ENCODE assay signal across 25 mouse cellular contexts in genomic region chr10:84080236-84080635, GRCm38 (mm10).
A peak's percentile ranks its signal among the peaks of the same experiment; 100 is the strongest.
DNase-seq lines count a peak whose midpoint lies in the region; ATAC-seq and TF ChIP-seq lines count a peak whose summit lies in the region.
"Had no signal": no experiment of that assay in that cellular context is flagged by ENCODE, and none has a peak within 500 bp of the region (broad histone marks: within the 10 kb centered on the region; RNA-seq: fewer than 3 reads in every experiment).

No protein-coding gene starts in this region.

- 37% methylated on average over 6 of the region's 6 CpGs for WGBS in embryonic facial prominence, embryonic 14.5 days
- WGBS in embryonic facial prominence, embryonic 10.5 days, result 85% methylated on average over 6 of the region's 6 CpGs
- 64% methylated on average over 6 of the region's 6 CpGs for WGBS in heart, embryonic 13.5 days

- H3K36me3 ChIP-seq in embryonic facial prominence, embryonic 14.5 days (ENCODE audit: control insufficient read depth, insufficient read depth, low read length), result no peaks in the 10 kb centered on the region
- no peaks in the 10 kb centered on the region for H3K36me3 ChIP-seq in embryonic facial prominence, embryonic 10.5 days (replicated peaks)
- H3K36me3 ChIP-seq in heart, embryonic 13.5 days, result no peaks in the 10 kb centered on the region; the same call in 1 of the 2 replicates
- H3K36me3 ChIP-seq: embryonic facial prominence, embryonic 12.5 days; embryonic facial prominence, embryonic 15.5 days; forebrain, embryonic 15.5 days; G1E had no signal

- no peak for TF ChIP-seq CTCF in embryonic fibroblast, embryonic 13.5 days (IDR thresholded peaks at IDR 0.05; ENCODE audit: borderline replicate concordance, insufficient read depth, low read length)

- H3K4me3 ChIP-seq in embryonic facial prominence, embryonic 14.5 days (ENCODE audit: low read depth, low read length), result no peak overlapping the region
- H3K4me3 ChIP-seq in embryonic facial prominence, embryonic 10.5 days, result no peak overlapping the region
- H3K4me3 ChIP-seq in heart, embryonic 13.5 days, result no peak overlapping the region
- no peak overlapping the region for H3K4me3 ChIP-seq in embryonic fibroblast, embryonic 13.5 days (ENCODE audit: insufficient read depth, low read length)
- H3K4me3 ChIP-seq: embryonic facial prominence, embryonic 12.5 days; embryonic facial prominence, embryonic 15.5 days; forebrain, embryonic 13.5 days; forebrain, embryonic 15.5 days had no signal

- H3K9me3 ChIP-seq in embryonic facial prominence, embryonic 14.5 days (ENCODE audit: control insufficient read depth, low read length), result peaks cover 9% of the 10 kb centered on the region
- peaks cover 6% of the 10 kb centered on the region for H3K9me3 ChIP-seq in embryonic facial prominence, embryonic 10.5 days
- peaks cover 11% of the 10 kb centered on the region for H3K9me3 ChIP-seq in heart, embryonic 13.5 days
- H3K9me3 ChIP-seq: embryonic facial prominence, embryonic 12.5 days; forebrain, embryonic 13.5 days had no signal

- no peak for TF ChIP-seq POLR2A in embryonic fibroblast, embryonic 13.5 days (IDR thresholded peaks at IDR 0.05; ENCODE audit: low read depth, low read length)

- peak; percentile 52 for ATAC-seq in embryonic facial prominence, embryonic 14.5 days (ENCODE audit: low read depth)
- no peak for ATAC-seq in heart, embryonic 13.5 days (ENCODE audit: extremely low read depth, insufficient number of reproducible peaks, low FRiP score, low TSS enrichment)
- ATAC-seq: activated CD4-positive, CD25-positive, alpha-beta regulatory T cell, adult 4 months; CD4-positive, CD25-positive, alpha-beta regulatory T cell, adult 4 months; forebrain, embryonic 13.5 days; forebrain, embryonic 15.5 days; forebrain, postnatal 0 days had no signal

- peak; percentile 70 for DNase-seq in embryonic facial prominence, embryonic 14.5 days (ENCODE audit: low spot score)
- DNase-seq in embryonic facial prominence, embryonic 10.5 days (ENCODE audit: low spot score), result no peak
- DNase-seq in heart, postnatal 10 days, result no peak
- no peak for DNase-seq in left cerebral cortex, postnatal 36 days (ENCODE audit: low spot score in 2 of 2)
- DNase-seq: adrenal gland, adult 8-10 months; adrenal gland, postnatal 14 days; B cell, adult 2 months; cerebellum, adult 11 months; cerebellum, adult 18-20 months; cerebellum, adult 8-10 months; cerebellum, adult 9-11 months; cerebellum, postnatal 14 days; cerebellum, postnatal 36 days; embryo, embryonic 11 days; forebrain, postnatal 0 days had no signal

- no peaks in the 10 kb centered on the region for H3K27me3 ChIP-seq in embryonic facial prominence, embryonic 14.5 days (replicated peaks; ENCODE audit: control insufficient read depth, insufficient read depth, low read length)
- H3K27me3 ChIP-seq in embryonic facial prominence, embryonic 10.5 days (replicated peaks; ENCODE audit: low read depth, poor library complexity, severe bottlenecking), result no peaks in the 10 kb centered on the region
- no peaks in the 10 kb centered on the region for H3K27me3 ChIP-seq in heart, embryonic 13.5 days (replicated peaks)
- H3K27me3 ChIP-seq: CH12.LX; embryonic facial prominence, embryonic 12.5 days; embryonic facial prominence, embryonic 15.5 days; forebrain, embryonic 13.5 days; forebrain, embryonic 15.5 days had no signal

- intact Hi-C loops in heart, postnatal 10 days (cut with DNase I), result no loop called here
- intact Hi-C loops in left cerebral cortex, postnatal 36 days (cut with DNase I), result loop anchor here (10.0 kb wide), 1 partner anchor 275 kb away; no protein-coding TSS in a partner anchor

- H3K9ac ChIP-seq in embryonic facial prominence, embryonic 14.5 days (ENCODE audit: low read depth, low read length), result no peak overlapping the region
- H3K9ac ChIP-seq in heart, embryonic 13.5 days, result no peak overlapping the region
- H3K9ac ChIP-seq: embryonic facial prominence, embryonic 12.5 days; embryonic facial prominence, embryonic 15.5 days; forebrain, embryonic 13.5 days; forebrain, embryonic 15.5 days; forebrain, postnatal 0 days had no signal

- no peak overlapping the region for H3K27ac ChIP-seq in embryonic facial prominence, embryonic 14.5 days (replicated peaks; ENCODE audit: low read depth, low read length)
- H3K27ac ChIP-seq in embryonic facial prominence, embryonic 10.5 days (replicated peaks), result no peak overlapping the region
- H3K27ac ChIP-seq in heart, embryonic 13.5 days (replicated peaks), result 0 out of 2 replicates have a peak overlapping the region, but pooled peaks have one; percentile 39
- peak overlapping the region; percentile 100 for H3K27ac ChIP-seq in embryonic fibroblast, embryonic 13.5 days (ENCODE audit: insufficient read depth, low read length)
- H3K27ac ChIP-seq: embryonic facial prominence, embryonic 15.5 days; forebrain, embryonic 13.5 days; forebrain, embryonic 15.5 days had no signal

- H3K4me1 ChIP-seq in embryonic facial prominence, embryonic 14.5 days (ENCODE audit: control insufficient read depth, insufficient read depth, low read length), result peaks cover 12% of the 10 kb centered on the region
- peaks cover 32% of the 10 kb centered on the region for H3K4me1 ChIP-seq in embryonic facial prominence, embryonic 10.5 days
- H3K4me1 ChIP-seq in heart, embryonic 13.5 days, result peaks cover 32% of the 10 kb centered on the region
- peaks cover 21% of the 10 kb centered on the region for H3K4me1 ChIP-seq in embryonic fibroblast, embryonic 13.5 days (ENCODE audit: control insufficient read depth, insufficient read depth, low read length)
- H3K4me1 ChIP-seq: forebrain, embryonic 13.5 days; forebrain, embryonic 15.5 days had no signal

- H3K4me2 ChIP-seq in embryonic facial prominence, embryonic 14.5 days (ENCODE audit: low read depth, low read length), result no peak overlapping the region
- H3K4me2 ChIP-seq in heart, embryonic 13.5 days, result no peak overlapping the region
- H3K4me2 ChIP-seq: embryonic facial prominence, embryonic 12.5 days; embryonic facial prominence, embryonic 15.5 days; forebrain, embryonic 13.5 days; forebrain, embryonic 15.5 days had no signal

Comparison
In these comparisons a context has a peak if more than half of its experiments do, and no peak if none do; other contexts are left out.
1. H3K27ac ChIP-seq: peak in heart, embryonic 13.5 days (single experiment) and embryonic fibroblast, embryonic 13.5 days (single experiment); none in embryonic facial prominence, embryonic 14.5 days (single experiment) and embryonic facial prominence, embryonic 10.5 days (single experiment).